Comparison of ENCODE assay signal across 24 mouse cellular contexts in the genomic region with DNA sequence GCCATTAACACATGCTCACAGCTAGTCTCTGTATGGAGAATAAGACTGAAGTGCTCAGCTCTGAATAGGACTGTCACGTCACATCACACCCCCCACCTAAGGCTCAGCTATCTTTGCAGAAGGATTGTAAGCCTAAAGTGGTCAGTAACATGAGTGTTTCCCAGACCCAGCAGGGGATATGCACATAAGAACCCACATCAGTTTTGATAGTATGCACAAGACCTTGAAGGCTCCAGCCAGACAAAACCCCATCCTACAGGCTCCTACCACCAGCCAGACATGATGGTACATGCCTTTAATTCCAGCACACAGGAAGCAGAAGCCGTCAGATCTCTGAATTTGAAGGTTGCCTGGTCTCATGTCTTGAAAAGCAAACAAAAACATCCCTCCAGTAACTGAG.
"Had no signal": no experiment of that assay in that cellular context is flagged by ENCODE, and none has a peak within 500 bp of the region (broad histone marks: within the 10 kb centered on the region; RNA-seq: fewer than 3 reads in every experiment).

No protein-coding gene starts in this region.

- H3K9me3 ChIP-seq: embryonic facial prominence, embryonic 12.5 days; embryonic facial prominence, embryonic 13.5 days; embryonic facial prominence, embryonic 15.5 days; forebrain, embryonic 10.5 days; forebrain, embryonic 12.5 days; forebrain, embryonic 13.5 days; forebrain, embryonic 15.5 days; heart, embryonic 10.5 days had no signal

- H3K4me3 ChIP-seq: embryonic facial prominence, embryonic 12.5 days; embryonic facial prominence, embryonic 13.5 days; embryonic facial prominence, embryonic 15.5 days; erythroblast, embryonic 14.5 days; forebrain, embryonic 10.5 days; forebrain, embryonic 12.5 days; forebrain, embryonic 13.5 days; forebrain, embryonic 15.5 days; gastrocnemius, adult 2 months; heart, adult 2 months; heart, embryonic 10.5 days had no signal

- H3K27me3 ChIP-seq: embryonic facial prominence, embryonic 12.5 days; embryonic facial prominence, embryonic 13.5 days; embryonic facial prominence, embryonic 15.5 days; forebrain, embryonic 12.5 days; forebrain, embryonic 13.5 days; forebrain, embryonic 15.5 days had no signal

- H3K4me1 ChIP-seq: embryonic facial prominence, embryonic 13.5 days; embryonic facial prominence, embryonic 15.5 days; forebrain, embryonic 10.5 days; forebrain, embryonic 12.5 days; forebrain, embryonic 13.5 days; forebrain, embryonic 15.5 days had no signal

- DNase-seq: cerebellum, adult 9-11 months; cerebellum, postnatal 10 days; cerebellum, postnatal 14 days; cerebellum, postnatal 25 days; cerebellum, postnatal 36 days; embryo, embryonic 11 days; forebrain, postnatal 0 days; gastrocnemius, adult 2 months; gastrocnemius, postnatal 10 days; gastrocnemius, postnatal 14 days; gastrocnemius, postnatal 25 days; gastrocnemius, postnatal 36 days; heart, adult 11 months; heart, adult 18-20 months; heart, adult 2 months had no signal

- H3K27ac ChIP-seq: embryonic facial prominence, embryonic 12.5 days; embryonic facial prominence, embryonic 13.5 days; embryonic facial prominence, embryonic 15.5 days; forebrain, embryonic 10.5 days; forebrain, embryonic 12.5 days; forebrain, embryonic 13.5 days; forebrain, embryonic 15.5 days; gastrocnemius, adult 2 months; heart, adult 2 months; heart, embryonic 10.5 days had no signal
